Mouse (Mus musculus): ENCODE measurements at regions not wholly inside any gene's neighbourhood (a gene's known extent, or its start where the extent isn't known, plus 50 kb on each side); places are given as distances from the start of the nearest gene placed in this dataset.

GRCm38 (mm10) chr2:21267149-21267761, 61.7 kb downstream of the Thnsl1 start:
- H3K9me3 ChIP-seq (ENCODE audit: control insufficient read depth, low read length): no peaks in the 10 kb centered on the region
- no peaks in the 10 kb centered on the region for H3K36me3 ChIP-seq (ENCODE audit: control insufficient read depth, insufficient read depth, low read length)
- 20% methylated on average over 6 of the region's 6 CpGs for WGBS
- peak; percentile 29 for DNase-seq (ENCODE audit: low spot score)
- H3K9ac ChIP-seq (ENCODE audit: low read length): no peak overlapping the region
- H3K4me2 ChIP-seq (ENCODE audit: low read depth, severe bottlenecking): no peak overlapping the region; the same call in 1 of the 2 replicates
- H3K4me3 ChIP-seq (ENCODE audit: low read depth, low read length): no peak overlapping the region
- no peaks in the 10 kb centered on the region for H3K4me1 ChIP-seq (ENCODE audit: control insufficient read depth, insufficient read depth, low read length)
- no peak overlapping the region for H3K27ac ChIP-seq (replicated peaks; ENCODE audit: low read depth, low read length)
- H3K27me3 ChIP-seq (ENCODE audit: control insufficient read depth, insufficient read depth, low read length): no peaks in the 10 kb centered on the region
- ATAC-seq (ENCODE audit: insufficient number of reproducible peaks, low FRiP score, low TSS enrichment, low read depth): peak; percentile 36; the same call in 1 of the 2 replicates

DNA sequence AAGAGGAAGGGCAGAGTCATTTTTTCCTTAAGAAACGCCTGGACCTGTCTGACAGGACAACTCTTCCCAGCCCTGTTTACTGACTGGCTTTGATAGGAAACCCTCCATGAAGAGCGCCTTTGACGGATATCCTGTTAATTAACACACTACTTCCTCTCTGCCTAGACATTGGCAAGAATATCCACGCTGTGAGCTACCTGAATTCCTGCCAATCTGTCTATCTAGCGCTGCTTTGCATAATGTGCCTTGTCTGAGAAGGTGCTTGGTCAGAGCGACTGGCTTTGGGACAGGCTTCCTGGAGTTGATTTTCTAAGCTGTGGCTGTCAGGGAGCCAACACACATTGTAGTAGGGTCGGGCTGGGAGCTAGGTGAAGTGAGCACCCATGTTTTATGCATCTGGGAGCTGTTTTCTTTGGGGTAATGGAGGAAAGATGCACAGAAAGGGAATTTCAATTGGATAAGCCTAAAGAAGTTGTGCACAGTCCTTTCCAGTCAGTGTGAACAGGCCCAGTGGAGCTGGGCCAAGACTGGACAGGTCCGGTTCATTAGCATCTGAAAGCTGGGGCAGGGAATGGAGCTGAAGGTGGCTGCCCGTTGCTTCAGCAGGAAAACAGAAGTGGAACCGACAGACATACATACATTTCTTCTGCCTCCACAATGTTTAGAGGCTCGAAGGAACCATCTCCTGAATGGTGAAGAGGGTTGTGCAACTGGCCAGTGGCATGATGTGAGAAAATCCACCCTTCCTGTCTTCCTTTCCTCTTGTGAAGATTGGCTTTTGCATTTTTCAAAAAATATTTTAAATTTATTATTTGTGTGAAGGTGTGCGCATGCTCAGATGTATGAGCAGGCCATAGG, 64.7 kb downstream of the Thnsl1 start:
- Histone ChIP-seq H3K9me3 (ENCODE audit: control insufficient read depth, low read length) (no peaks in the 10 kb centered on the region), H3K27ac (replicated peaks; ENCODE audit: low read depth, low read length) (no peak overlapping the region), H3K9ac (ENCODE audit: low read length) (no peak overlapping the region), H3K4me3 (ENCODE audit: low read depth, low read length) (no peak overlapping the region), H3K4me1 (ENCODE audit: control insufficient read depth, insufficient read depth, low read length) (no peaks in the 10 kb centered on the region), H3K36me3 (ENCODE audit: control insufficient read depth, insufficient read depth, low read length) (no peaks in the 10 kb centered on the region), H3K27me3 (ENCODE audit: control insufficient read depth, insufficient read depth, low read length) (no peaks in the 10 kb centered on the region), H3K4me2 (ENCODE audit: low read depth, severe bottlenecking) (no peak overlapping the region)
- 84% methylated on average over 12 of the region's 12 CpGs for WGBS
- DNase-seq (ENCODE audit: low spot score): no peak
- no peak for ATAC-seq (ENCODE audit: insufficient number of reproducible peaks, low FRiP score, low TSS enrichment, low read depth)

DNA sequence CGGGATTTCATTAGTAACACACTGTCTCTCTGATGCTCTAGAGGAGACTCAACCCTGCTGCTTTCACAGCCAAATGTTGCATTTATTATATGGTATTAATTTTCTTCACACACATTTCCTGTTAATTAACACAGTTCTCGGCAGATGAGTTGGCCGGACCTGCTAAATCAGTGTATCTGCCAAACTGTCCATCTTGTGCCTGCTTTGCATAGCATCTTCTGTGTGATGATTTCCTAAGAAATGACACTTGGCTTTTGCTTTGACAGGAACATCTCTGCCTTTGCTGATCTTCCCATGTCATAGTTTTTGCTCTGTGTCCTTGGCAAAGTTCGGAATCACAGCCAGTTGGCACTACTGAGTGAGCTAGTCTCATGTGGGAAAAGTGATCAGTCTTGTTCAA, 67.9 kb downstream of the Thnsl1 start:
- H3K27ac ChIP-seq (replicated peaks; ENCODE audit: low read depth, low read length): no peak overlapping the region
- no peaks in the 10 kb centered on the region for H3K4me1 ChIP-seq (ENCODE audit: control insufficient read depth, insufficient read depth, low read length)
- no peak for ATAC-seq (ENCODE audit: insufficient number of reproducible peaks, low FRiP score, low TSS enrichment, low read depth)
- DNase-seq (ENCODE audit: low spot score): no peak
- no peak overlapping the region for H3K4me3 ChIP-seq (ENCODE audit: low read depth, low read length)
- no peak overlapping the region for H3K4me2 ChIP-seq (ENCODE audit: low read depth, severe bottlenecking)
- H3K9ac ChIP-seq (ENCODE audit: low read length): no peak overlapping the region
- no peaks in the 10 kb centered on the region for H3K27me3 ChIP-seq (ENCODE audit: control insufficient read depth, insufficient read depth, low read length)
- H3K9me3 ChIP-seq (ENCODE audit: control insufficient read depth, low read length): no peaks in the 10 kb centered on the region
- WGBS: 88% methylated on average over 4 of the region's 4 CpGs
- H3K36me3 ChIP-seq (ENCODE audit: control insufficient read depth, insufficient read depth, low read length): no peaks in the 10 kb centered on the region

GRCm38 (mm10) chr2:21275315-21275714, 69.8 kb downstream of the Thnsl1 start:
- no peak for DNase-seq (ENCODE audit: low spot score)
- no peaks in the 10 kb centered on the region for H3K27me3 ChIP-seq (ENCODE audit: control insufficient read depth, insufficient read depth, low read length)
- ATAC-seq (ENCODE audit: insufficient number of reproducible peaks, low FRiP score, low TSS enrichment, low read depth): no peak
- no peak overlapping the region for H3K4me3 ChIP-seq (ENCODE audit: low read depth, low read length)
- no peaks in the 10 kb centered on the region for H3K36me3 ChIP-seq (ENCODE audit: control insufficient read depth, insufficient read depth, low read length)
- no peaks in the 10 kb centered on the region for H3K4me1 ChIP-seq (ENCODE audit: control insufficient read depth, insufficient read depth, low read length)
- WGBS: 90% methylated on average over 4 of the region's 4 CpGs
- no peak overlapping the region for H3K4me2 ChIP-seq (ENCODE audit: low read depth, severe bottlenecking)
- H3K9ac ChIP-seq (ENCODE audit: low read length): no peak overlapping the region
- H3K9me3 ChIP-seq (ENCODE audit: control insufficient read depth, low read length): no peaks in the 10 kb centered on the region
- H3K27ac ChIP-seq (replicated peaks; ENCODE audit: low read depth, low read length): no peak overlapping the region

- 36% methylated on average over 9 of the region's 9 CpGs for WGBS
Measured at GRCm38 (mm10) chr2:21280794-21281420, 75.4 kb downstream of the Thnsl1 start.

DNA sequence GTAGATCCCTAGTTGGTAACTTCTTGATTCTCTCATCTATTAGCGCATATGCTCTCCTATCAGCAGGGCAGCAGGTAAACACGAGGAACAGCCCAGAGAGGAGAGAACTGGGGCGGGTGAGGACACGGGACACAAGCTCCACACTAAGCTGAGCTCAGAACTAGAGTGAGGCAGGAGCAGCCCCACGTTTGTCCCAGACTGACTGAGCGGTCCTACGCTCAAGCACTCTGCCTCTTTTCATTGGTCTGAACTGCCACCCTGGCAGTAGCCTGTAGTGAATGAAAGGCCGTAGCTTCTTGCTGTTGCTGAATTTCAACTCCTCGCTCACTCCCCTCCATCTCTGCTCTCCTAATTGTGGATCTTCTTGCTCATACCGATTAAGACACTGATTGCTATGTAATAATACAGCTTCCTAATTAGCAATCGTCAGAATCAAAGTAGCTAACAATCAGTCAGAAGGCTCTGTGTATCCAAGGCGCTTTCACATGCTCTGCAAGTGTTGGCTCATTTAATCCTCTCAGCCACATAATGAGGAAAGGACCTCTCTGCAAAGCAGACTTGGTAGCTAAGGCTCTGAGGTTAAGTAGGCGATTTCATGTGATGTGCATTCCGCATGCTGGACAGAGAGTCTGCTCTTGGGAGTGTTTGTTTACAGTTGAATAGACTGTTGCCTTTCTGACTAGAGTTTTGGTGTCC, 77.1 kb downstream of the Thnsl1 start:
- ATAC-seq (ENCODE audit: insufficient number of reproducible peaks, low FRiP score, low TSS enrichment, low read depth): no peak
- no peaks in the 10 kb centered on the region for H3K9me3 ChIP-seq (ENCODE audit: control insufficient read depth, low read length)
- H3K27me3 ChIP-seq (ENCODE audit: control insufficient read depth, insufficient read depth, low read length): no peaks in the 10 kb centered on the region
- WGBS: 79% methylated on average over 14 of the region's 14 CpGs
- H3K9ac ChIP-seq (ENCODE audit: low read length): no peak overlapping the region
- H3K4me2 ChIP-seq (ENCODE audit: low read depth, severe bottlenecking): no peak overlapping the region
- no peaks in the 10 kb centered on the region for H3K36me3 ChIP-seq (ENCODE audit: control insufficient read depth, insufficient read depth, low read length)
- H3K4me3 ChIP-seq (ENCODE audit: low read depth, low read length): no peak overlapping the region
- no peak for DNase-seq (ENCODE audit: low spot score)
- no peak overlapping the region for H3K27ac ChIP-seq (replicated peaks; ENCODE audit: low read depth, low read length)
- H3K4me1 ChIP-seq (ENCODE audit: control insufficient read depth, insufficient read depth, low read length): no peaks in the 10 kb centered on the region

More at GRCm38 (mm10) chr2:21280794-21281420, 75.4 kb downstream of the Thnsl1 start:
- Histone ChIP-seq H3K9ac (ENCODE audit: low read length) (no peak overlapping the region), H3K27me3 (ENCODE audit: control insufficient read depth, insufficient read depth, low read length) (no peaks in the 10 kb centered on the region), H3K9me3 (ENCODE audit: control insufficient read depth, low read length) (no peaks in the 10 kb centered on the region), H3K27ac (replicated peaks; ENCODE audit: low read depth, low read length) (no peak overlapping the region), H3K36me3 (ENCODE audit: control insufficient read depth, insufficient read depth, low read length) (no peaks in the 10 kb centered on the region), H3K4me3 (ENCODE audit: low read depth, low read length) (no peak overlapping the region), H3K4me1 (ENCODE audit: control insufficient read depth, insufficient read depth, low read length) (no peaks in the 10 kb centered on the region), H3K4me2 (ENCODE audit: low read depth, severe bottlenecking) (no peak overlapping the region)
- peak; percentile 67 for ATAC-seq (ENCODE audit: insufficient number of reproducible peaks, low FRiP score, low TSS enrichment, low read depth)
- DNase-seq (ENCODE audit: low spot score): peak; percentile 86

DNA sequence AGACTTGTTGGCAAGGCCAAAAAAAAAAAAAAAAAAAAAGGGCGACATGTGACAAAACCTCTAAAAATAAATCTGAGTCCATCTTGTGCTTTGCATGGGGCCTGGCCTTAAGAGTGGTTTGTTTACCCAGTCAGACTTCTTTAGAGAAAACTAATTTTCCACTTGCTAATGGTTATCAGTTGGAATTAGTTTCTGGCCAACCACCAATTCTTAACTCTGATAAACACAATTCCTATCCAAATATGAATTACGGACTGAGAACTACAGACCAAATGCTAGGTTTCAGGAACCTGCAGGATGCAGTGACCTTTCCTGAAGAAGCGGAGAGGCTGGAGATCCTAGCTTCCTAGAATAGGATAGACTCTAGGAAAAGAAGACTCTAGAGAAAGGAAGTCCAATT, 79.4 kb downstream of the Thnsl1 start:
- Histone ChIP-seq H3K27me3 (ENCODE audit: control insufficient read depth, insufficient read depth, low read length) (no peaks in the 10 kb centered on the region), H3K9me3 (ENCODE audit: control insufficient read depth, low read length) (no peaks in the 10 kb centered on the region), H3K27ac (replicated peaks; ENCODE audit: low read depth, low read length) (no peak overlapping the region), H3K36me3 (ENCODE audit: control insufficient read depth, insufficient read depth, low read length) (no peaks in the 10 kb centered on the region), H3K9ac (ENCODE audit: low read length) (no peak overlapping the region), H3K4me1 (ENCODE audit: control insufficient read depth, insufficient read depth, low read length) (no peaks in the 10 kb centered on the region), H3K4me2 (ENCODE audit: low read depth, severe bottlenecking) (no peak overlapping the region), H3K4me3 (ENCODE audit: low read depth, low read length) (no peak overlapping the region)
- ATAC-seq (ENCODE audit: insufficient number of reproducible peaks, low FRiP score, low TSS enrichment, low read depth) (no peak), DNase-seq (ENCODE audit: low spot score) (no peak)
- WGBS: 94% methylated on average over 3 of the region's 3 CpGs

DNA sequence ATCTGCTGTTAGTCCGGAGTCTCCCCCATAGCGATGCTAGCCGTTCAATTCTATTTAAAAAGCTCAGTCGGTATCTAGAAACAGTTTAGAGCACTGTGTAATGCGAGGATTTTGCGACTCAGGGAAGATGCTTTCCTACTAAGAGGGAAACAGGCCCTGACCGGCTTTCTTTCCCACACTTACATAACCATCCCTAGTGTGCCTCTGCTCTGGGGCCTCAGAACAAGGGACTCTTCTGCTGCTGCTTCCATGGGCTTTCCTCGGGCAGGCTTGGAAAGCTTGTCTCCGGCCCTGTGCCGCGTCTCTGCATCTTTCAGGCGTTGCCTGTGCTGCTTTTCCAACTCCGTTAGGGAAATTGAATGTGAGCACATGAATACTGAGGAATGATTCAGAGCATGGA, 79.6 kb upstream of the Gpr158 start:
- H3K9me3 ChIP-seq (ENCODE audit: control insufficient read depth, low read length): no peaks in the 10 kb centered on the region
- ATAC-seq (ENCODE audit: insufficient number of reproducible peaks, low FRiP score, low TSS enrichment, low read depth): no peak
- WGBS: 85% methylated on average over 13 of the region's 13 CpGs

More for the DNA sequence above, 79.6 kb upstream of the Gpr158 start:
- no peak overlapping the region for H3K27ac ChIP-seq (replicated peaks; ENCODE audit: low read depth, low read length)
- no peaks in the 10 kb centered on the region for H3K27me3 ChIP-seq (ENCODE audit: control insufficient read depth, insufficient read depth, low read length)
- H3K36me3 ChIP-seq (ENCODE audit: control insufficient read depth, insufficient read depth, low read length): no peaks in the 10 kb centered on the region
- no peak overlapping the region for H3K9ac ChIP-seq (ENCODE audit: low read length)
- no peak overlapping the region for H3K4me2 ChIP-seq (ENCODE audit: low read depth, severe bottlenecking)
- H3K4me1 ChIP-seq (ENCODE audit: control insufficient read depth, insufficient read depth, low read length): no peaks in the 10 kb centered on the region
- no peak for DNase-seq (ENCODE audit: low spot score)
- no peak overlapping the region for H3K4me3 ChIP-seq (ENCODE audit: low read depth, low read length)
